Mouse (Mus musculus): Measurements from ENCODE around the gene Fcgrt.

- TF ChIP-seq CTCF (IDR thresholded peaks at IDR 0.05; ENCODE audit: low read depth) (no peak), EP300 (IDR thresholded peaks at IDR 0.05; ENCODE audit: low read depth) (no peak)
Observed at GRCm38 (mm10) chr7:45091001-45091990, 12.4 kb downstream of the Fcgrt start.
